Mouse (Mus musculus): ENCODE measurements around the gene Tnfrsf13c. TPM values are rescaled to one million over a fixed set of nuclear protein-coding genes. Genes with fewer than 3 reads are reported as not detected.

Gene Tnfrsf13c
- polyA plus RNA-seq, 1 experiment from 2014 or later, result not detected

- Histone ChIP-seq H3K4me1 (replicated peaks) (no peaks in the 10 kb centered on the region), H3K9ac (replicated peaks) (no peak overlapping the region), H3K9me3 (peaks cover 2% of the 10 kb centered on the region; the same call in 1 of the 2 replicates), H3K27ac (no peak overlapping the region), H3K27me3 (no peaks in the 10 kb centered on the region), H3K4me2 (replicated peaks) (no peak overlapping the region), H3K36me3 (peaks cover 96% of the 10 kb centered on the region), H3K4me3 (replicated peaks) (no peak overlapping the region)
- 92% methylated on average over 4 of the region's 4 CpGs for WGBS
- no peak for ATAC-seq
These were observed 36.8 kb downstream of the Tnfrsf13c start for GRCm38 (mm10) chr15:82187401-82187800.

DNA sequence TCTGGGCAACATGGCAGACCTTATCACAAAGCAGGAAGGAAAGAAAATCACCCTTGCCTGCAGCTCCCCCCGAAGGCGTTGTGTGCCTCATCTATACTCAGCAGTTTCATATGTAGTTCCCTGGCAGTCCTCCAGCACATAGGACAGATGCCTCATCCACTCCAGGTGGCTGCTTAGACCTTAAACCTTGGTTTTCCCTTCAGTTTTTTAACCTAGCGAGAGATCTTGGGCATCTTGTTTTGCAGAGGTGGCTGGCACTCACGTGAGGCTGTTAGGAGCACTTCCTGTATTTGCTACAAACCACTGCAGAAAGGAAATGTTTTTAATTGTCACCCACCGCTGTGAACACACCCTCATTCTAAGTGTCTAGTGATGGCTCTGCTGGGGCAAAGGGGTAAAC is 37.2 kb downstream of the Tnfrsf13c start:
- Histone ChIP-seq H3K36me3 (peaks cover 96% of the 10 kb centered on the region), H3K27ac (no peak overlapping the region), H3K27me3 (no peaks in the 10 kb centered on the region), H3K4me1 (replicated peaks) (no peaks in the 10 kb centered on the region), H3K4me3 (replicated peaks) (no peak overlapping the region), H3K9ac (replicated peaks) (no peak overlapping the region), H3K4me2 (replicated peaks) (no peak overlapping the region), H3K9me3 (peaks cover 6% of the 10 kb centered on the region; the same call in 1 of the 2 replicates)
- ATAC-seq, result no peak
- 94% methylated on average over 5 of the region's 5 CpGs for WGBS

GRCm38 (mm10) chr15:82186131-82186530 is 38.0 kb downstream of the Tnfrsf13c start:
- H3K9me3 ChIP-seq, result peaks cover 9% of the 10 kb centered on the region; the same call in 1 of the 2 replicates
- no peaks in the 10 kb centered on the region for H3K27me3 ChIP-seq
- no peak overlapping the region for H3K27ac ChIP-seq
- H3K36me3 ChIP-seq, result peaks cover 97% of the 10 kb centered on the region
- no peak for ATAC-seq
- 85% methylated on average over 14 of the region's 14 CpGs for WGBS
- H3K9ac ChIP-seq (replicated peaks), result no peak overlapping the region
- no peak overlapping the region for H3K4me3 ChIP-seq (replicated peaks)
- no peaks in the 10 kb centered on the region for H3K4me1 ChIP-seq (replicated peaks)
- H3K4me2 ChIP-seq (replicated peaks), result no peak overlapping the region

- ATAC-seq, result no peak
- Histone ChIP-seq H3K9me3 (peaks cover 9% of the 10 kb centered on the region; the same call in 1 of the 2 replicates), H3K4me2 (replicated peaks) (no peak overlapping the region), H3K9ac (replicated peaks) (no peak overlapping the region), H3K27ac (no peak overlapping the region), H3K4me3 (replicated peaks) (no peak overlapping the region), H3K36me3 (peaks cover 99% of the 10 kb centered on the region), H3K27me3 (no peaks in the 10 kb centered on the region), H3K4me1 (replicated peaks) (no peaks in the 10 kb centered on the region)
- 90% methylated on average over 14 of the region's 14 CpGs for WGBS
These were observed 38.9 kb downstream of the Tnfrsf13c start for GRCm38 (mm10) chr15:82185062-82185783.

DNA sequence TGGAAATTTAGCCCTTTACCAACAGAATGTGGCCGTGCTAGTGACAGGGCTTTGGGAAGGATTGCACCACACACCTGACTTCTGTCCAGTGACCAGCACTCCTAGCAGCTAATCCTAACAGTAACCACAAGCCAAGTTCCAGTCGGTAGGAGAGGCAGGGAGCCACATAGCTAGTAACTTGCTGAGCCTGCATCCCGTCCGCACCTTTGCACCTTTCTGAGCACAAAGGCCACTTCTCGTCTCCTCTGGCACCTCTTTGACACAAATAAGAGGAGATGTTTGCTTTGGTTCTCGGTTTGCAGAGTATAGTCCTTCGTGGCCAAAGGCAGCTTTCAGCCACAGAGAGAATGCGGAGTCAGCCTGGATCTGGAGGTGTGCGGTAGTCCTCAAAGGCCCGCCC is 39.5 kb downstream of the Tnfrsf13c start:
- Histone ChIP-seq H3K27me3 (no peaks in the 10 kb centered on the region), H3K36me3 (peaks cover 99% of the 10 kb centered on the region), H3K9me3 (peaks cover 9% of the 10 kb centered on the region; the same call in 1 of the 2 replicates), H3K27ac (no peak overlapping the region), H3K4me2 (replicated peaks) (no peak overlapping the region), H3K4me3 (replicated peaks) (no peak overlapping the region), H3K9ac (replicated peaks) (no peak overlapping the region), H3K4me1 (replicated peaks) (no peaks in the 10 kb centered on the region)
- 93% methylated on average over 10 of the region's 10 CpGs for WGBS
- ATAC-seq, result no peak

GRCm38 (mm10) chr15:82184183-82184582 is 40.0 kb downstream of the Tnfrsf13c start:
- Histone ChIP-seq H3K9ac (replicated peaks) (no peak overlapping the region), H3K36me3 (peaks cover 99% of the 10 kb centered on the region)
- 84% methylated on average over 7 of the region's 7 CpGs for WGBS

DNA sequence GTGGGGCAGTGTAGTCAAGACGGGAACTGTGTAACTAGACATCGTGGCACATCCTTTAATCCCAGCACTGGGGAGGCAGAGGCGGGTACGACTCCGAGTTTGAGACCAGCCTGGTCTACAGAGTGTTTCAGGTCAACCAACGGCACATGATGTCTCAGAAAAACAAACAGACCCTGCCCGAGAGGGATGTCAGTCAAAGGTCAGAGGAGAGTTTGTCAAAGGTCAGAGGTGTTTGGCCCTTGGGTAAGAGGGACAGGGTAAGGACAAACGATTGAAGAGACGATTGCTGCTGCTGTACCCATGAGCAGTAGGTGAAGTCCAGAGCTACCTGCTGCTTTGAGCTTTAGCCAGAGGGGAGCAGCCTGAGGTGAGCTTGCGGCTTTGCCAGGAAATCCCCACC is 40.6 kb downstream of the Tnfrsf13c start:
- Histone ChIP-seq H3K4me3 (replicated peaks) (no peak overlapping the region), H3K4me1 (replicated peaks) (no peaks in the 10 kb centered on the region)

More at GRCm38 (mm10) chr15:82184183-82184582, 40.0 kb downstream of the Tnfrsf13c start:
- Histone ChIP-seq H3K9me3 (peaks cover 9% of the 10 kb centered on the region; the same call in 1 of the 2 replicates), H3K4me2 (replicated peaks) (no peak overlapping the region), H3K27ac (0 out of 2 replicates have a peak overlapping the region, but pooled peaks have one; percentile 5), H3K4me3 (replicated peaks) (no peak overlapping the region), H3K27me3 (no peaks in the 10 kb centered on the region), H3K4me1 (replicated peaks) (no peaks in the 10 kb centered on the region)
- no peak for ATAC-seq

GRCm38 (mm10) chr15:82182311-82182710 is 41.9 kb downstream of the Tnfrsf13c start:
- H3K4me1 ChIP-seq (replicated peaks), result no peaks in the 10 kb centered on the region
- no peaks in the 10 kb centered on the region for H3K27me3 ChIP-seq
- no peak overlapping the region for H3K4me2 ChIP-seq (replicated peaks)
- no peak for ATAC-seq
- WGBS, result 98% methylated on average over 4 of the region's 4 CpGs
- H3K27ac ChIP-seq, result no peak overlapping the region
- H3K36me3 ChIP-seq, result peaks cover 100% of the 10 kb centered on the region
- H3K4me3 ChIP-seq (replicated peaks), result no peak overlapping the region
- H3K9me3 ChIP-seq, result peaks cover 9% of the 10 kb centered on the region; the same call in 1 of the 2 replicates
- H3K9ac ChIP-seq (replicated peaks), result no peak overlapping the region

More for the DNA sequence above, 40.6 kb downstream of the Tnfrsf13c start:
- H3K9me3 ChIP-seq, result peaks cover 9% of the 10 kb centered on the region; the same call in 1 of the 2 replicates
- H3K9ac ChIP-seq (replicated peaks), result no peak overlapping the region
- H3K4me2 ChIP-seq (replicated peaks), result no peak overlapping the region
- ATAC-seq, result no peak
- 87% methylated on average over 10 of the region's 10 CpGs for WGBS
- peaks cover 99% of the 10 kb centered on the region for H3K36me3 ChIP-seq
- H3K27me3 ChIP-seq, result no peaks in the 10 kb centered on the region
- H3K27ac ChIP-seq, result 0 out of 2 replicates have a peak overlapping the region, but pooled peaks have one; percentile 5

GRCm38 (mm10) chr15:82181131-82181530 is 43.0 kb downstream of the Tnfrsf13c start:
- Histone ChIP-seq H3K9ac (replicated peaks) (no peak overlapping the region), H3K27ac (no peak overlapping the region), H3K36me3 (peaks cover 99% of the 10 kb centered on the region), H3K4me2 (replicated peaks) (no peak overlapping the region), H3K9me3 (peaks cover 9% of the 10 kb centered on the region; the same call in 1 of the 2 replicates), H3K27me3 (no peaks in the 10 kb centered on the region), H3K4me3 (replicated peaks) (no peak overlapping the region), H3K4me1 (replicated peaks) (no peaks in the 10 kb centered on the region)
- WGBS, result 94% methylated on average over 5 of the region's 5 CpGs
- ATAC-seq, result no peak

DNA sequence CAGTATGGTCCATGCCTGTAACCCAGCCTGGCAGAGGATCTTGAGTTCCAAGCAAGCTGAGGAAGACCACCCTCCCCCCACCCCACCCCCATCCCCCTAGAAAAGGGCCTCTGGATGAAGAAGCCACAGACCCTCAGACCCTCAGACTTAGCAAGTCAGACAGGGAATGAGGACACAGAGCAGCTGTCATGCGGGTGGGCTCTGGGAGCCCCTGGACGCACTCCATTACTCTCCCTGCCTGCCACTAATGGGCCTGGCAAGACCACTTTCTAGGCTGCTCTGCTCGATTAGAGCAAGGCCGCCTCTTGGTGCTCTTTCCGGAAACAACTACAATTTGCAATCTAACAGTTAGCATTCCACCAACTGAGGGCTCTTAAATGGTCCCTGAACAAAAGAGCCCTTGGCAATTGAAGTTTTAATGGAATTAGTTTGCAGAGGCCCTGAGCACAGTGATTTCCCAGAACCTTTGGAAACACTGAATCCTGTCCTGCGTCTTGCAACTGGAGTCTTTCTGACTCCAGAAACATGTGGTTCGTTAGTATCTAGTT is 46.4 kb downstream of the Tnfrsf13c start:
- Histone ChIP-seq H3K9ac (replicated peaks) (no peak overlapping the region), H3K4me2 (replicated peaks) (no peak overlapping the region), H3K9me3 (peaks cover 9% of the 10 kb centered on the region; the same call in 1 of the 2 replicates), H3K27me3 (no peaks in the 10 kb centered on the region), H3K4me1 (replicated peaks) (no peaks in the 10 kb centered on the region), H3K36me3 (peaks cover 97% of the 10 kb centered on the region), H3K4me3 (replicated peaks) (no peak overlapping the region), H3K27ac (no peak overlapping the region)
- ATAC-seq, result no peak
- WGBS, result 93% methylated on average over 7 of the region's 7 CpGs

DNA sequence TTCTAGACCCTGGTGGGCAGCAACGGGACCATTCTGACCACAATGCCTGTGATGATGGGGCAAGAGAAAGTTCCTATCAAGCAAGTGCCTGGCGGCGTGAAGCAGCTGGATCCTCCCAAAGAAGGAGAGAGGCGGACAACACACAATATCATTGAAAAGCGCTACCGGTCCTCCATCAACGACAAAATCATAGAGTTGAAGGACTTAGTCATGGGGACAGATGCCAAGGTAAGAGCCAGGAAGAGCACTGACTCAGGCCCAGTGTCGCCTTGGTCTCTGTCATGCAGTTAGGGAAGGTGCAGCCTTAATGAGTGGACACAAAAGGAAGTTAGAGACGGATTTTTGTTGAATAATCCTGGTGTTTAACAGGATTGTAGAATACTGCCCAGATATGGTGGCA is 49.1 kb downstream of the Tnfrsf13c start:
- Histone ChIP-seq H3K9ac (replicated peaks) (no peak overlapping the region), H3K4me2 (replicated peaks) (no peak overlapping the region), H3K4me3 (replicated peaks) (no peak overlapping the region), H3K27ac (no peak overlapping the region), H3K36me3 (peaks cover 97% of the 10 kb centered on the region), H3K9me3 (no peaks in the 10 kb centered on the region), H3K4me1 (replicated peaks) (no peaks in the 10 kb centered on the region), H3K27me3 (no peaks in the 10 kb centered on the region)
- no peak for ATAC-seq
- WGBS, result 95% methylated on average over 9 of the region's 9 CpGs

DNA sequence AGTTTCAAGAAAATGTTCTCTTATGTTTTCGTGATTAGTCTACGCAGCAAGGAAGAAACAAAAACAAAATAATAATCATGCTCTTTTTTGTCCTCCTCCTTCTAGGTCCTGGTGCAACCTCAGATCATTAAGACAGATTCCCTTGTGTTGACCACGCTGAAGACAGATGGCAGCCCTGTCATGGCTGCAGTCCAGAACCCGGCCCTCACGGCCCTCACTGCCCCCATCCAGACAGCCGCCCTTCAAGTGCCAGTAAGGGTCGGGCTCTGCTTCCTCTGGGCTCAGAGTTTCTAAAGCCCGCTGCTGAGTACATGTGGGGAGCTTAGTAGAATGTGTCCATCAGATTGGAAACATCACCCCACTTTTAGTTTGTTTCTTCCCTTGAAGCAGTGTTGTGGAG is 51.5 kb downstream of the Tnfrsf13c start:
- H3K4me3 ChIP-seq (replicated peaks), result no peak overlapping the region
- H3K4me1 ChIP-seq (replicated peaks), result peaks cover 7% of the 10 kb centered on the region
- no peaks in the 10 kb centered on the region for H3K27me3 ChIP-seq
- no peak overlapping the region for H3K27ac ChIP-seq
- no peak overlapping the region for H3K9ac ChIP-seq (replicated peaks)
- no peak overlapping the region for H3K4me2 ChIP-seq (replicated peaks)
- no peak for ATAC-seq
- H3K36me3 ChIP-seq, result peaks cover 78% of the 10 kb centered on the region
- no peaks in the 10 kb centered on the region for H3K9me3 ChIP-seq
- WGBS, result 84% methylated on average over 8 of the region's 8 CpGs
